Mouse (Mus musculus): ENCODE results near the gene Acaca. TPM values are rescaled to one million over a fixed set of nuclear protein-coding genes. Genes with fewer than 3 reads are reported as not detected.
A peak's percentile ranks its signal among the peaks of the same experiment; 100 is the strongest.

The Acaca gene
- total RNA-seq, 2 experiments from 2014 or later = 28.9 to 38.5 TPM

- ATAC-seq (replicated peaks; ENCODE audit: poor library complexity, severe bottlenecking) = no peak
Observed at GRCm38 (mm10) chr11:84205776-84206175, 76.3 kb downstream of the Acaca start.

GRCm38 (mm10) chr11:84210876-84211275, 81.4 kb downstream of the Acaca start:
- no peak for ATAC-seq (replicated peaks; ENCODE audit: poor library complexity, severe bottlenecking)

- ATAC-seq (replicated peaks; ENCODE audit: poor library complexity, severe bottlenecking) = no peak
Observed at GRCm38 (mm10) chr11:84218951-84219350, 89.5 kb downstream of the Acaca start.

GRCm38 (mm10) chr11:84243562-84243961, 114.1 kb downstream of the Acaca start:
- no peak; the same call in 1 of the 2 replicates for ATAC-seq (replicated peaks; ENCODE audit: poor library complexity, severe bottlenecking)

- ATAC-seq (replicated peaks; ENCODE audit: poor library complexity, severe bottlenecking) = no peak
Observed at GRCm38 (mm10) chr11:84247370-84247769, 117.9 kb downstream of the Acaca start.

GRCm38 (mm10) chr11:84251170-84251569, 121.7 kb downstream of the Acaca start:
- no peak for ATAC-seq (replicated peaks; ENCODE audit: poor library complexity, severe bottlenecking)

GRCm38 (mm10) chr11:84252425-84252824, 123.0 kb downstream of the Acaca start:
- ATAC-seq (replicated peaks; ENCODE audit: poor library complexity, severe bottlenecking) = no peak

- no peak for ATAC-seq (replicated peaks; ENCODE audit: poor library complexity, severe bottlenecking)
Observed at GRCm38 (mm10) chr11:84255879-84256278, 126.4 kb downstream of the Acaca start.

GRCm38 (mm10) chr11:84258053-84258710, 128.7 kb downstream of the Acaca start:
- no peak for ATAC-seq (replicated peaks; ENCODE audit: poor library complexity, severe bottlenecking)

- ATAC-seq (replicated peaks; ENCODE audit: poor library complexity, severe bottlenecking) = no peak
Observed at GRCm38 (mm10) chr11:84264490-84264889, 135.0 kb downstream of the Acaca start.

- no peak for ATAC-seq (replicated peaks; ENCODE audit: poor library complexity, severe bottlenecking)
Observed at GRCm38 (mm10) chr11:84268068-84268467, 138.6 kb downstream of the Acaca start.

- ATAC-seq (replicated peaks; ENCODE audit: poor library complexity, severe bottlenecking) = no peak
Observed at GRCm38 (mm10) chr11:84270511-84270910, 141.0 kb downstream of the Acaca start.

GRCm38 (mm10) chr11:84271948-84272347, 142.5 kb downstream of the Acaca start:
- no peak for ATAC-seq (replicated peaks; ENCODE audit: poor library complexity, severe bottlenecking)

- ATAC-seq (replicated peaks; ENCODE audit: poor library complexity, severe bottlenecking) = no peak
Observed at GRCm38 (mm10) chr11:84272574-84272973, 143.1 kb downstream of the Acaca start.

GRCm38 (mm10) chr11:84276979-84277378, 147.5 kb downstream of the Acaca start:
- no peak for ATAC-seq (replicated peaks; ENCODE audit: poor library complexity, severe bottlenecking)

- ATAC-seq (replicated peaks; ENCODE audit: poor library complexity, severe bottlenecking) = no peak
Observed at GRCm38 (mm10) chr11:84281280-84281679, 151.8 kb downstream of the Acaca start.

- ATAC-seq (replicated peaks; ENCODE audit: poor library complexity, severe bottlenecking) = no peak
Observed at GRCm38 (mm10) chr11:84282944-84283703, 153.7 kb downstream of the Acaca start.

GRCm38 (mm10) chr11:84290781-84291180, 161.3 kb downstream of the Acaca start:
- ATAC-seq (replicated peaks; ENCODE audit: poor library complexity, severe bottlenecking) = no peak

GRCm38 (mm10) chr11:84292532-84292931, 163.1 kb downstream of the Acaca start:
- peak; percentile 61 for ATAC-seq (replicated peaks; ENCODE audit: poor library complexity, severe bottlenecking)

- no peak for ATAC-seq (replicated peaks; ENCODE audit: poor library complexity, severe bottlenecking)
Observed at GRCm38 (mm10) chr11:84293288-84293687, 163.8 kb downstream of the Acaca start.

GRCm38 (mm10) chr11:84296337-84296736, 166.9 kb downstream of the Acaca start:
- no peak for ATAC-seq (replicated peaks; ENCODE audit: poor library complexity, severe bottlenecking)

GRCm38 (mm10) chr11:84305474-84305873, 176.0 kb downstream of the Acaca start:
- ATAC-seq (replicated peaks; ENCODE audit: poor library complexity, severe bottlenecking) = no peak
